Comparison of ENCODE assay signal across 10 mouse cellular contexts in genomic region chr9:41374591-41375481, GRCm38 (mm10).
A peak's percentile ranks its signal among the peaks of the same experiment; 100 is the strongest.
DNase-seq lines count a peak whose midpoint lies in the region; ATAC-seq and TF ChIP-seq lines count a peak whose summit lies in the region.
"Had no signal": no experiment of that assay in that cellular context is flagged by ENCODE, and none has a peak within 500 bp of the region (broad histone marks: within the 10 kb centered on the region; RNA-seq: fewer than 3 reads in every experiment).

No protein-coding gene starts in this region.

- H3K27me3 ChIP-seq in forebrain, postnatal 0 days (ENCODE audit: insufficient read depth, low read length), result no peaks in the 10 kb centered on the region
- H3K27me3 ChIP-seq in midbrain, embryonic 13.5 days, result no peaks in the 10 kb centered on the region
- H3K27me3 ChIP-seq: heart, embryonic 15.5 days had no signal

- no peak overlapping the region for H3K4me3 ChIP-seq in forebrain, postnatal 0 days (ENCODE audit: low read depth, low read length)
- no peak overlapping the region for H3K4me3 ChIP-seq in midbrain, embryonic 13.5 days (replicated peaks)
- H3K4me3 ChIP-seq: heart, embryonic 15.5 days had no signal

- no peaks in the 10 kb centered on the region for H3K36me3 ChIP-seq in forebrain, postnatal 0 days (ENCODE audit: insufficient read depth)
- no peaks in the 10 kb centered on the region for H3K36me3 ChIP-seq in midbrain, embryonic 13.5 days
- H3K36me3 ChIP-seq: heart, embryonic 15.5 days had no signal

- H3K9me3 ChIP-seq in forebrain, postnatal 0 days (ENCODE audit: low read length), result no peaks in the 10 kb centered on the region
- H3K9me3 ChIP-seq in midbrain, embryonic 13.5 days, result no peaks in the 10 kb centered on the region
- H3K9me3 ChIP-seq: heart, embryonic 15.5 days had no signal

- 0 out of 2 replicates have a peak overlapping the region, but pooled peaks have one; percentile 1 for H3K4me2 ChIP-seq in forebrain, postnatal 0 days (ENCODE audit: low read depth)
- H3K4me2 ChIP-seq in midbrain, embryonic 13.5 days (replicated peaks), result peak overlapping the region; percentile 34

- 10% methylated on average over 14 of the region's 14 CpGs for WGBS in forebrain, postnatal 0 days
- 16% methylated on average over 14 of the region's 14 CpGs for WGBS in midbrain, embryonic 13.5 days

- DNase-seq in R1 (ENCODE audit: low read depth, low spot score), result peak; percentile 18
- peak; percentile 28 for DNase-seq in embryo, embryonic 10 days (ENCODE audit: low spot score)
- peak; percentile 73 for DNase-seq in forebrain, postnatal 0 days
- DNase-seq in lung, postnatal 25 days (ENCODE audit: low spot score), result no peak
- DNase-seq in ovary, postnatal 36 days (ENCODE audit: low spot score), result no peak
- no peak for DNase-seq in yolk sac, embryonic 10.5 days (ENCODE audit: low spot score)
- DNase-seq in heart, adult 9 months (ENCODE audit: low spot score in 2 of 2), result no peak
- DNase-seq: layer of hippocampus, adult 9-11 months had no signal

- ATAC-seq in forebrain, postnatal 0 days, result no peak
- peak; percentile 18 for ATAC-seq in midbrain, embryonic 13.5 days

- peak overlapping the region; percentile 99 for H3K27ac ChIP-seq in forebrain, postnatal 0 days (ENCODE audit: low read depth, low read length)
- H3K27ac ChIP-seq in midbrain, embryonic 13.5 days, result peak overlapping the region; percentile 97

- no peak for TF ChIP-seq CTCF in forebrain, postnatal 0 days (IDR thresholded peaks at IDR 0.05; ENCODE audit: low read depth)

- peaks cover 29% of the 10 kb centered on the region for H3K4me1 ChIP-seq in forebrain, postnatal 0 days (ENCODE audit: insufficient read depth)
- peaks cover 58% of the 10 kb centered on the region for H3K4me1 ChIP-seq in midbrain, embryonic 13.5 days (replicated peaks)

- H3K9ac ChIP-seq in forebrain, postnatal 0 days, result peak overlapping the region; percentile 35
- peak overlapping the region; percentile 63 for H3K9ac ChIP-seq in midbrain, embryonic 13.5 days (replicated peaks)
- H3K9ac ChIP-seq: heart, embryonic 15.5 days had no signal

Comparison
In these comparisons a context has a peak if more than half of its experiments do, and no peak if none do; other contexts are left out.
1. DNase-seq: peak in R1 (single experiment), embryo, embryonic 10 days (single experiment) and forebrain, postnatal 0 days (single experiment); none in lung, postnatal 25 days (single experiment), ovary, postnatal 36 days (single experiment), yolk sac, embryonic 10.5 days (single experiment) and heart, adult 9 months (0 of 2).